Mouse (Mus musculus): ENCODE measurements around the gene Cdadc1. TPM values are rescaled to one million over a fixed set of nuclear protein-coding genes. Genes with fewer than 3 reads are reported as not detected.
"Not testable (repeated sequence)": the region's sequence is repeated elsewhere in the genome, so short reads cannot be mapped to it uniquely, and the experiment has no call there.

Cdadc1 gene
- total RNA-seq, 2 experiments from 2014 or later = 66.3 to 74.2 TPM

- not testable (repeated sequence) for DNase-seq
Observed at GRCm38 (mm10) chr14:59614149-59614548, 16.4 kb upstream of the Cdadc1 start.

- DNase-seq = peak; percentile 75 to 83
Observed at GRCm38 (mm10) chr14:59612920-59613625, 15.3 kb upstream of the Cdadc1 start.

GRCm38 (mm10) chr14:59607021-59607420, 9.3 kb upstream of the Cdadc1 start:
- no peak for DNase-seq

GRCm38 (mm10) chr14:59605671-59606353, 8.1 kb upstream of the Cdadc1 start:
- peak; percentile 75 to 85 for DNase-seq

- peak; percentile 25 to 51 for DNase-seq
Observed at GRCm38 (mm10) chr14:59604002-59604645, 6.4 kb upstream of the Cdadc1 start.

GRCm38 (mm10) chr14:59598260-59598627, 485 bp upstream of the Cdadc1 start:
- no peak for DNase-seq

GRCm38 (mm10) chr14:59594988-59595387, 2.8 kb downstream of the Cdadc1 start:
- DNase-seq = no peak

GRCm38 (mm10) chr14:59592593-59592992, 5.2 kb downstream of the Cdadc1 start:
- no peak for DNase-seq

GRCm38 (mm10) chr14:59591901-59592300, 5.9 kb downstream of the Cdadc1 start:
- DNase-seq = no peak

GRCm38 (mm10) chr14:59590614-59591013, 7.1 kb downstream of the Cdadc1 start:
- peak; percentile 25 to 60 for DNase-seq

GRCm38 (mm10) chr14:59576385-59576784, 21.4 kb downstream of the Cdadc1 start:
- DNase-seq = no peak

GRCm38 (mm10) chr14:59566756-59567155, 31.0 kb downstream of the Cdadc1 start:
- DNase-seq = no peak

- no peak for DNase-seq
Observed at GRCm38 (mm10) chr14:59557886-59558285, 39.9 kb downstream of the Cdadc1 start.

- no peak for DNase-seq
Observed at GRCm38 (mm10) chr14:59557071-59557470, 40.7 kb downstream of the Cdadc1 start.

- DNase-seq = peak; percentile 66 to 84
Observed at GRCm38 (mm10) chr14:59555928-59556531, 41.7 kb downstream of the Cdadc1 start.

- no peak for DNase-seq
Observed at GRCm38 (mm10) chr14:59555018-59555417, 42.7 kb downstream of the Cdadc1 start.

- no peak for DNase-seq
Observed at GRCm38 (mm10) chr14:59554025-59554424, 43.7 kb downstream of the Cdadc1 start.

GRCm38 (mm10) chr14:59551956-59552355, 45.8 kb downstream of the Cdadc1 start:
- peak in 1 of 2 experiments; percentile 14 for DNase-seq

- peak; percentile 37 to 48 for DNase-seq
Observed at GRCm38 (mm10) chr14:59550841-59551240, 46.9 kb downstream of the Cdadc1 start.

GRCm38 (mm10) chr14:59549106-59549505, 48.7 kb downstream of the Cdadc1 start:
- DNase-seq = peak; percentile 65 to 87

GRCm38 (mm10) chr14:59548532-59548931, 49.2 kb downstream of the Cdadc1 start:
- no peak for DNase-seq

GRCm38 (mm10) chr14:59547530-59547929, 50.2 kb downstream of the Cdadc1 start:
- no peak for DNase-seq
